Mouse (Mus musculus) forebrain, embryonic 13.5 days (tissue): ENCODE measurements around the gene Il31ra. TPM values are rescaled to one million over a fixed set of nuclear protein-coding genes. Genes with fewer than 3 reads are reported as not detected.
"Not testable (repeated sequence)": the region's sequence is repeated elsewhere in the genome, so short reads cannot be mapped to it uniquely, and the experiment has no call there.

Source experiments
- ATAC-seq: fragments of 200-750 bp; cut with Nextera tagmentation; 2 replicates; pipeline ENCODE4 v1.8.0; 2017
- H3K27ac ChIP-seq: fragments of 300-500 bp; sonication (generic); 2 replicates; pipeline ENCODE4 v1.5.1; 2015; ENCODE audit warnings: inconsistent platforms, mild to moderate bottlenecking, moderate library complexity
- H3K27me3 ChIP-seq: fragments of 300-500 bp; sonication (generic); 2 replicates; pipeline ENCODE4 v1.6.1; 2015; ENCODE audit warnings: mild to moderate bottlenecking, inconsistent platforms
- H3K36me3 ChIP-seq: fragments of 300-500 bp; sonication (generic); 2 replicates; pipeline ENCODE4 v1.6.1; 2015; ENCODE audit warnings: mild to moderate bottlenecking, inconsistent platforms; ENCODE audit not compliant: poor library complexity, severe bottlenecking
- H3K4me1 ChIP-seq: fragments of 300-500 bp; sonication (generic); 2 replicates; pipeline ENCODE4 v1.6.1; 2015; ENCODE audit warnings: inconsistent platforms
- H3K4me2 ChIP-seq: fragments of 300-500 bp; sonication (generic); 2 replicates; pipeline ENCODE4 v1.6.1; 2015; ENCODE audit warnings: inconsistent platforms, mild to moderate bottlenecking, moderate library complexity
- H3K4me3 ChIP-seq: fragments of 300-500 bp; sonication (generic); 2 replicates; pipeline ENCODE4 v1.5.1; 2015; ENCODE audit warnings: mild to moderate bottlenecking, inconsistent platforms
- H3K9ac ChIP-seq: fragments of 300-500 bp; sonication (generic); 2 replicates; pipeline ENCODE4 v1.6.1; 2015; ENCODE audit warnings: mild to moderate bottlenecking, inconsistent platforms
- H3K9me3 ChIP-seq: fragments of 300-500 bp; sonication (generic); replicated peaks from 2 replicates; pipeline ENCODE4 v1.6.1; 2016; ENCODE audit warnings: inconsistent platforms
- whole genome bisulfite sequencing: fragments of 180-500 bp; shearing (Covaris S2); methylation state at CpG from one replicate; pipeline ENCODE4 v1.1.7; 2015; 5-methylcytosine and 5-hydroxymethylcytosine counted together
- polyA plus RNA-seq: library from polyadenylated mRNA; unstranded; fragments of >200 nt; fragmentation: Nextera tagmentation; extraction: Ambion mirVana; gene quantifications from 2 replicates; pipeline ENCODE4 v1.2.1, GENCODE M21; 2015

Il31ra gene
- 0.36 and 0.48 TPM in 2 replicates for polyA plus RNA-seq

DNA sequence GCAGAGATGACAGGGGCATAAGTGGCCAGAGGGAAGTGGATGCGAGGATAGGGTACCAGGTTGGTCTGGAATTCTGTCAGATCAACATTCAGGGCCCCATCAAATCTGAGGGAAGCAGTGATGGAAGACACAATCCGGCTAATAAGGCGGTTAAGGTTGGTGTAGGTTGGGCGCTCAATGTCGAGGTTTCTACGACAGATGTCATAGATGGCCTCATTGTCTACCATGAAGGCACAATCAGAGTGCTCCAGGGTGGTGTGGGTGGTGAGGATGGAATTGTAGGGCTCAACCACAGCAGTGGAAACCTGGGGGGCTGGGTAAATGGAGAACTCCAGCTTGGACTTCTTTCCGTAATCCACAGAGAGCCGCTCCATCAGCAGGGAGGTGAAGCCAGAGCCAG is at the start of gene Il31ra:
Gene Il31ra, minus strand, starts transcription at position 101 of the 400 bp plus-strand sequence.
- H3K4me1 ChIP-seq, H3K9ac ChIP-seq, H3K27ac ChIP-seq, ATAC-seq, H3K4me2 ChIP-seq, H3K27me3 ChIP-seq, H3K9me3 ChIP-seq, H3K36me3 ChIP-seq, H3K4me3 ChIP-seq: not testable (repeated sequence)
- WGBS, result 93% methylated on average over 6 of the region's 8 CpGs

DNA sequence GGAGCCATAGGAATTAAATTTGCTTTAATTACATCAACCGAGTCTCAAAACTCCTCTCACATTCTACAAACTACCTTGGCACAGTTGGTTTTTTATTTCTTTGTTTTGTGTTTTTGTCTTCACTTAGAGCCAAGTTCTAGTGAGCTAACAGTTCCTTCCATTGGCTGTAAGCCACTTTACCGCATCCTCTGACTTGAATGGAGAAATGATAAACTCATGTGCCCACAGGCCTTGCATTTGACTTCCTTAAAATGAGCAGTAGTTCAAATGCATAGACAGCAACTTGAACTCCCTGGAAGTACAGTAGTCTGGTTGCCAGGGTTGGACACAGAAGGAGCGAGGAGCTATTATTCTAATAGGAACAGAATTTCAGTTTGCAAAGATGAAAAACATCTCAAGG is 48.7 kb upstream of the Il31ra start:
- Histone ChIP-seq H3K27ac (no peak overlapping the region), H3K27me3 (no peaks in the 10 kb centered on the region), H3K36me3 (no peaks in the 10 kb centered on the region), H3K4me1 (no peaks in the 10 kb centered on the region), H3K9me3 (no peaks in the 10 kb centered on the region), H3K4me2 (no peak overlapping the region), H3K9ac (no peak overlapping the region), H3K4me3 (no peak overlapping the region)
- WGBS, result 89% methylated on average over 3 of the region's 3 CpGs
- no peak for ATAC-seq

DNA sequence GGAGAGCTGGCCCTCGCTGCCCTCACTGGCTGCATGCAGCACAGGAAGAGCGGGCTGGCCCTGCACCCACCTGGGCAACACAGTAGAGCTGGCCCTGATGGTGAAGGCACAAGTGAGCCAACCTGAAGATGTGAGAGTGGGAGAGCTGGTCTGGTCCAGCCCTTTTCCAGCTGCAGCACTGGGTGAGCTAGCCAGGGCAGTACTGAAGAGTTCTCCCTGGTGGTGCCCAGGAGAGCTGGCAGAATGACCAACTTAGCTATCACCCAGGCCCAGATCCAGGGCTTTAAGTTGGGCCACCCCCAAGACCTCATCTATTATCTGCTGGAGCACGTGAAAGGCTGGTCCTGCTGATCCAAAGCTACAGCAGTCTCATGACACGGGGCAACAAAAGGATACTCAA is 45.0 kb upstream of the Il31ra start:
- Histone ChIP-seq H3K36me3 (no peaks in the 10 kb centered on the region), H3K9me3 (no peaks in the 10 kb centered on the region), H3K9ac (no peak overlapping the region), H3K27me3 (no peaks in the 10 kb centered on the region), H3K4me1 (no peaks in the 10 kb centered on the region), H3K4me2 (no peak overlapping the region), H3K27ac (no peak overlapping the region), H3K4me3 (no peak overlapping the region)
- 67% methylated on average over 4 of the region's 4 CpGs for WGBS
- ATAC-seq, result no peak

GRCm38 (mm10) chr13:112636498-112636897 is 42.3 kb upstream of the Il31ra start:
- H3K9me3 ChIP-seq, result no peaks in the 10 kb centered on the region
- no peak for ATAC-seq
- 37% methylated on average over 3 of the region's 3 CpGs for WGBS

DNA sequence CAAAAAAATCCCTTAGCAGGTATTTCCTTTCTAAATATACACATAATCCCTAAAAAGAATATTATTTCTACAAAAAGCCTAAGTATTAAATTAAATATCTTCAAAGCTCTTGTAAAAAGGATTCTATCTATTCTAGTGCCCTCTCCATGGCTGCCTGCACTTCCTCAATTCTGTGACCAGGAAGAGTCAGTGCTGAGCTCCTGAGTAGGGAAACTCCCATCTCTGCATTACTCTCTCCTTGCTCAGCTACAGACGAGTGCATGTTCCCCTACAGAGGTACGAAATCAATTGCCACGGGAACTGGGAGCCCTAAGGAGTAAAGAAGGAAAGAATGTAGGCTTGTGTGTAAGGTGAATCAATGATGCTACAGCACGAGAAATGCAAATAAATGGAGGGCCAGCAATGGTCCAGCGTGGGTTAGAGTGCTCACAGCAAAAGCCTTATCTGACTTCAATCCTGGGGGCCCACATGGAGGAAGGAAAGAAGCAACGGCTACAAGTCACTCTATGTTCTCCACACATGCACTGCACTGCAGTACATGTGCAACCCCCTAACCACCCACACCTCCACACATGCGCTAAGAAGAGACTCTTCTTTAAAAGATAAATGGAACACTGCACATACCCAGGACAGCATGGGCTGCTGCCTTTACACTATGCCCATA is 41.1 kb upstream of the Il31ra start:
- no peaks in the 10 kb centered on the region for H3K9me3 ChIP-seq
- H3K4me1 ChIP-seq, result no peaks in the 10 kb centered on the region
- H3K27ac ChIP-seq, result no peak overlapping the region
- no peaks in the 10 kb centered on the region for H3K27me3 ChIP-seq
- H3K36me3 ChIP-seq, result no peaks in the 10 kb centered on the region
- H3K9ac ChIP-seq, result no peak overlapping the region
- no peak overlapping the region for H3K4me2 ChIP-seq
- no peak overlapping the region for H3K4me3 ChIP-seq
- no peak for ATAC-seq
- 76% methylated on average over 7 of the region's 7 CpGs for WGBS

More at GRCm38 (mm10) chr13:112636498-112636897, 42.3 kb upstream of the Il31ra start:
- no peak overlapping the region for H3K4me2 ChIP-seq
- H3K27me3 ChIP-seq, result no peaks in the 10 kb centered on the region
- H3K36me3 ChIP-seq, result no peaks in the 10 kb centered on the region
- H3K4me3 ChIP-seq, result no peak overlapping the region
- no peaks in the 10 kb centered on the region for H3K4me1 ChIP-seq
- H3K9ac ChIP-seq, result no peak overlapping the region
- H3K27ac ChIP-seq, result no peak overlapping the region

DNA sequence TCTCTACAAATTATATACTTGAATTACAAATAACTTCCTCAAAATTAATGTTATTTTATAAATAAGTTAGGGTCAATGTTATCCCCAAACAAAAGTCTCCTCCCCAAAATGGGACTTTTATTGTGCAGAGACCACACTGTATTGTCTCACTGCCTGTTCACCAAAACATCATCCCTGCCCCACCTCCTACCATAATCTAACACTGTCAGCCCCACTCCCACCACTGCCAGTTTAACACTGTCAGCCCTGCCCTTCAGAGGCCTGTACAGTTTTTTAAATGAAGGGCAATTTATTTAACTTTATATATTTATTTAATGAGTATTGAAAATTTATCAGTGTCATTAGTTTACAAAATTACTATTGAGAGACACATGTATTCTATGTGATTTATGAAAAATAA is 31.4 kb upstream of the Il31ra start:
- Histone ChIP-seq H3K4me1 (no peaks in the 10 kb centered on the region), H3K9ac (no peak overlapping the region), H3K27me3 (no peaks in the 10 kb centered on the region), H3K4me3 (no peak overlapping the region), H3K27ac (no peak overlapping the region), H3K9me3 (no peaks in the 10 kb centered on the region), H3K36me3 (no peaks in the 10 kb centered on the region), H3K4me2 (no peak overlapping the region)
- no peak for ATAC-seq

DNA sequence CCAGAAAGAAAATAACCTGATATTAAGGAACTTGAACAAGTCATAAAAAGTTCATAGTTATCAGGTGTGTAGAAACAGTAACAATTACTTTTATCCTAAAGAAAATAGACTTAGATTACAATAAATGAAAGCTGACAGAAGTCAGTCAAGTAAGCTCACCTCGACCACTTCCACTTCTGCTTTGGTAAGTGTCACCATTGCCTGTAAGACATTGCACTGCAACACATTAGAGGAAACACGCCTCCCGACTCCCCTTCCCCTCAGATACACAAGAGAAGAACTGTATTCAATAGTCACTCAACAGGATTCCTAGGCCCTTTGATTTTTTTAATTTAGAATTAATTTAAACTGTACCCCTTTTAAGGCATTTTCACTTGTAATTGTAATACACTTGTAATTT is 30.5 kb upstream of the Il31ra start:
- Histone ChIP-seq H3K27ac (no peak overlapping the region), H3K4me2 (no peak overlapping the region), H3K4me3 (no peak overlapping the region), H3K4me1 (no peaks in the 10 kb centered on the region), H3K9me3 (no peaks in the 10 kb centered on the region), H3K9ac (no peak overlapping the region), H3K27me3 (no peaks in the 10 kb centered on the region), H3K36me3 (no peaks in the 10 kb centered on the region)
- 84% methylated on average over 3 of the region's 3 CpGs for WGBS
- ATAC-seq, result no peak

GRCm38 (mm10) chr13:112623656-112624055 is 29.5 kb upstream of the Il31ra start:
- no peak overlapping the region for H3K4me2 ChIP-seq
- H3K27me3 ChIP-seq, result no peaks in the 10 kb centered on the region
- no peaks in the 10 kb centered on the region for H3K36me3 ChIP-seq
- WGBS, result 51% methylated on average over 7 of the region's 7 CpGs
- no peak overlapping the region for H3K27ac ChIP-seq
- H3K9me3 ChIP-seq, result no peaks in the 10 kb centered on the region
- H3K9ac ChIP-seq, result no peak overlapping the region
- ATAC-seq, result no peak
- H3K4me1 ChIP-seq, result no peaks in the 10 kb centered on the region
- H3K4me3 ChIP-seq, result no peak overlapping the region

DNA sequence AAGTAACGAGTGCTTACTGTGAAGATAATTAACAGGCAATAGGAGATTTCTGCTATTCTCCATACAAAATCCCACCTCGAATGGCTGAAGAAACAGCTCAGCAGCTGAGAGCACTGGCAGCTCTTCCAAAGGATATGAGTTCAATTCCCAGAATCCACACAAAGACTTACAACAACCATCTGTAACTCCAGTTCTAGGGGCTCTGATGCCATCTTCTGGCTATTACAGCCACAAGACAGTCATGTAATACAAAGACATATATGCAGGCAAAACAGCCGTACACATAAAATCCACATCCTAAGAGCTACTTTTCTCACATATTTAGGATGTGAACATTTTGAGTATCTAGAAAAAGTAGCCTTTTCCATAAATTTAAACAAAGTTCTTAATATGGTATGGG is 27.4 kb upstream of the Il31ra start:
- Histone ChIP-seq H3K4me2 (no peak overlapping the region), H3K4me1 (no peaks in the 10 kb centered on the region), H3K27me3 (no peaks in the 10 kb centered on the region), H3K36me3 (no peaks in the 10 kb centered on the region), H3K9me3 (no peaks in the 10 kb centered on the region), H3K9ac (no peak overlapping the region), H3K4me3 (no peak overlapping the region), H3K27ac (no peak overlapping the region)
- 69% methylated on average over 3 of the region's 3 CpGs for WGBS
- no peak for ATAC-seq

DNA sequence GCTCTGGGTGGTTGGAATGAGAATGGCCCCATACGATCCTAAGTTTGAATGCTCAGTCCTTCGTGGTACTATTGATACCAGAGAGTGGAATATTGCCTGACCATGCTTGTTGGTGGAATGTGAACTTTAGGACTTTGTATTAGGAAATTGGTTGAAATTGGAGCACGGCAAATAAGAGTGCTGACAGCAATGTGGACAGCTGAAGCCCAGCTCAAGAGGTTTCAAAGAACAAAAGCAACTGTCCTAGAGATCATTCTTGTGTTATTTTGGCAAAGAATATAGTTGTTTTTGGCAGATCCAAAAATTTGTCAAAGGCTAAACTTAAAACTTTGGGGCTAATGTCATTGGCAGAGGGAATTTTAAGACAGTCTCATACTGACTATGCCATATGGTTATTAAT is 14.4 kb upstream of the Il31ra start:
- no peaks in the 10 kb centered on the region for H3K9me3 ChIP-seq
- no peak for ATAC-seq
- 94% methylated on average over 3 of the region's 3 CpGs for WGBS
- no peaks in the 10 kb centered on the region for H3K27me3 ChIP-seq
- no peak overlapping the region for H3K9ac ChIP-seq
- H3K4me1 ChIP-seq, result no peaks in the 10 kb centered on the region
- no peak overlapping the region for H3K27ac ChIP-seq
- H3K4me3 ChIP-seq, result no peak overlapping the region
- H3K4me2 ChIP-seq, result no peak overlapping the region
- H3K36me3 ChIP-seq, result no peaks in the 10 kb centered on the region

DNA sequence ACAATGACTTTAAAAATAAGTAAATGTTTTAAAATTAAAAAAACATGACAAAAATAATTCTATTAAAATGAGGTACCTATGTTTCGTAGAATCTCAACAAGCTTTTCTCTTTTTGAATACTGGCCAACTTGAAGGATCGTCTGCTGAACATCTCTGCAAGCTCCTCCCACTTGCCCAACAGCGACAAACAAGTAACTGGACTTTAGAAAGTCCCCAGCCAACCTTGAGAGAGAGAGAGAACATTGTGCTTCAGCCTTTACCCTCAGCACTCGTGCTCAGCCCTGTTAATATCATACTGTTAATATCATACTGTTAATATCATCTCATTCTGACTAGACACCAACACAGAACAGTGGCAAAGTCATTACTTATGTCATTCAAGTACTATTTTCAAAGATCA is 10.3 kb upstream of the Il31ra start:
- Histone ChIP-seq H3K4me2 (no peak overlapping the region), H3K27me3 (no peaks in the 10 kb centered on the region), H3K4me3 (no peak overlapping the region), H3K4me1 (no peaks in the 10 kb centered on the region), H3K36me3 (no peaks in the 10 kb centered on the region), H3K9me3 (no peaks in the 10 kb centered on the region), H3K27ac (no peak overlapping the region), H3K9ac (no peak overlapping the region)
- 74% methylated on average over 4 of the region's 4 CpGs for WGBS
- ATAC-seq, result no peak

DNA sequence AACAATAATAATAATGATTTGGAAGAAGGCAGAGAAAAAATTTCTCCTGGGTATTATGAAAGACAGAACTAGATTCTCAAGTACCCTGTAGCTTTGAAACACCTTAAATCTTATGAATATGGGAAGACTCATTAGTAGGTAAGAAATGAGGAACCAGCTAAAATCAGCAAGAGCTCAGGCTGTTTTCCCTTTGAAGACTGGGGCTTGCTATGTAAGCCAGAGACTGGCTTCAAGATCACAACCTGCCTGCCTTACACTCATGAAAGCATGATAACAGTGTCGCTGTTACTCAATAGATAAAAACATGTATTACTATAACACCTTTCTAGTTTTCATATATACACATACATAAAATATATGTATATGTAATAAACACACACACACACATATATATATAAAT is 9.7 kb upstream of the Il31ra start:
- Histone ChIP-seq H3K4me3 (no peak overlapping the region), H3K27me3 (no peaks in the 10 kb centered on the region), H3K4me1 (no peaks in the 10 kb centered on the region), H3K27ac (no peak overlapping the region), H3K4me2 (no peak overlapping the region), H3K9ac (no peak overlapping the region), H3K9me3 (no peaks in the 10 kb centered on the region), H3K36me3 (no peaks in the 10 kb centered on the region)
- ATAC-seq, result no peak
- 96% methylated on average over 1 of the region's 1 CpGs for WGBS

DNA sequence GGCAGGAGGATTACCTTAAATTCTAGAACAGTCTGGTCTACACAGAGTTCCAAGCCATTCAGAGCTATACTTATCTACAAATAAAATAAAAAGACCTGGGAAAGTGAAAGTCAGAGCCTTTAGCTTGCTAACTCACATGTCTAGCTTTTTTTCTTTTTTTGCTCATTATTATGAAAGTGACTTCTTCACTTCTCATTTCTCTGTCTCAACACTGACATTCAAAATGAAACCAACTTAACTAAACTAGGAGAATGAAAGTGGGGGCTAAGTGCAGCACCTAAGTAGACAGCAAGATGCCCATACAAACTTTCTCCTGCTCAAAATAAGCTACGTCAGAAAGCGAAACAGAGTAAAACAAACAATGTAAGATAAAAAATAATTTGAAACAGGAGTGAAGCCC is 8.4 kb upstream of the Il31ra start:
- no peak for ATAC-seq
- H3K27ac ChIP-seq, result no peak overlapping the region
- no peaks in the 10 kb centered on the region for H3K27me3 ChIP-seq
- H3K9ac ChIP-seq, result no peak overlapping the region
- 96% methylated on average over 2 of the region's 2 CpGs for WGBS
- H3K9me3 ChIP-seq, result no peaks in the 10 kb centered on the region
- no peaks in the 10 kb centered on the region for H3K36me3 ChIP-seq
- no peak overlapping the region for H3K4me2 ChIP-seq
- no peak overlapping the region for H3K4me3 ChIP-seq
- H3K4me1 ChIP-seq, result no peaks in the 10 kb centered on the region
